Mouse (Mus musculus): ENCODE measurements around the gene Slc25a23. TPM values are rescaled to one million over a fixed set of nuclear protein-coding genes. Genes with fewer than 3 reads are reported as not detected.

The Slc25a23 gene
- 26.8 TPM for total RNA-seq (2023)

GRCm38 (mm10) chr17:57059486-57059977, at the start of gene Slc25a23:
Slc25a23 (minus strand) TSS chr17:57059863.

GRCm38 (mm10) chr17:57105181-57106034, 45.7 kb upstream of the Slc25a23 start, which contains the start of gene Tnfsf9:
Tnfsf9 (plus strand) TSS chr17:57105325.

GRCm38 (mm10) chr17:57087049-57087832, 27.6 kb upstream of the Slc25a23 start, which contains the start of gene Tubb4a:
Tubb4a (minus strand) TSS chr17:57087782.

GRCm38 (mm10) chr17:57078336-57078735, 18.7 kb upstream of the Slc25a23 start, which contains the start of gene Dennd1c:
Dennd1c (minus strand) TSS chr17:57078514.

GRCm38 (mm10) chr17:57058891-57059485, 675 bp downstream of the Slc25a23 start, which contains the start of gene Crb3:
Crb3 (plus strand) TSS chr17:57059105.

GRCm38 (mm10) chr17:57041554-57041953, 18.1 kb downstream of the Slc25a23 start, which contains the start of gene Slc25a41:
Slc25a41 (minus strand) TSS chr17:57041654.

GRCm38 (mm10) chr17:57030931-57031660, 28.6 kb downstream of the Slc25a23 start, which contains the start of gene Khsrp:
Khsrp (minus strand) TSS chr17:57031522.

GRCm38 (mm10) chr17:57011236-57012141, 48.2 kb downstream of the Slc25a23 start, which contains the start of the genes Gtf2f1 and Gm17949:
Gtf2f1 (minus strand) TSS chr17:57011288.
Gm17949 (plus strand) TSS chr17:57011469.

GRCm38 (mm10) chr17:56999968-57000609, 59.6 kb downstream of the Slc25a23 start, which contains the start of gene Pspn:
Pspn (minus strand) TSS chr17:57000018.

GRCm38 (mm10) chr17:56997029-56997667, 62.5 kb downstream of the Slc25a23 start, which contains the start of gene Alkbh7:
Alkbh7 (plus strand) TSS chr17:56997339.

Other genes with a start within 250 kb of the Slc25a23 start
- gene Rfx2, start 228.8 kb downstream of the Slc25a23 start, total RNA-seq (2023): 11.5 TPM
- gene Acsbg2, start 185.4 kb downstream of the Slc25a23 start, total RNA-seq (2023): not detected
- gene 1700061G19Rik, start 184.4 kb downstream of the Slc25a23 start, total RNA-seq (2023): 0.47 TPM
- gene Mllt1, start 124.4 kb downstream of the Slc25a23 start, total RNA-seq (2023): 32.9 TPM
- gene Acer1, start 77.7 kb downstream of the Slc25a23 start, total RNA-seq (2023): not detected
- gene Clpp, start 69.6 kb downstream of the Slc25a23 start, total RNA-seq (2023): 19.8 TPM
- gene Alkbh7, start 62.5 kb downstream of the Slc25a23 start, total RNA-seq (2023): 9.5 TPM
- not detected for gene Pspn, start 59.8 kb downstream of the Slc25a23 start, total RNA-seq (2023)
- 64.2 TPM for gene Gtf2f1, start 48.6 kb downstream of the Slc25a23 start, total RNA-seq (2023)
- gene Gm17949, start 48.4 kb downstream of the Slc25a23 start, total RNA-seq (2023): not detected
- 118 TPM for gene Khsrp, start 28.3 kb downstream of the Slc25a23 start, total RNA-seq (2023)
- not detected for gene Slc25a41, start 18.2 kb downstream of the Slc25a23 start, total RNA-seq (2023)
- 2.2 TPM for gene Crb3, start 758 bp downstream of the Slc25a23 start, total RNA-seq (2023)
- 119 TPM for gene Dennd1c, start 18.7 kb upstream of the Slc25a23 start, total RNA-seq (2023)
- gene Tubb4a, start 27.9 kb upstream of the Slc25a23 start, total RNA-seq (2023): 2.1 TPM
- gene Tnfsf9, start 45.5 kb upstream of the Slc25a23 start, total RNA-seq (2023): 0.88 TPM
- not detected for gene Cd70, start 89.9 kb upstream of the Slc25a23 start, total RNA-seq (2023)
- gene Tnfsf14, start 134.3 kb upstream of the Slc25a23 start, total RNA-seq (2023): 0.50 TPM
- gene C3, start 168.3 kb upstream of the Slc25a23 start, total RNA-seq (2023): 2.7 TPM
- 33.2 TPM for gene Gpr108, start 188.6 kb upstream of the Slc25a23 start, total RNA-seq (2023)
- gene Trip10, start 189.6 kb upstream of the Slc25a23 start, total RNA-seq (2023): 3.5 TPM
- 148 TPM for gene Vav1, start 219.2 kb upstream of the Slc25a23 start, total RNA-seq (2023)